Mouse (Mus musculus) brain, embryonic 14.5 days (tissue): ENCODE results near the gene Trpv2.

Source experiments
- CTCF ChIP-seq: fragments of 200-500 bp; IDR thresholded peaks from 2 replicates; pipeline ENCODE4 v1.5.1; 2012; ENCODE audit warnings: inconsistent platforms, mild to moderate bottlenecking, moderate library complexity, borderline replicate concordance; ENCODE audit not compliant: insufficient read depth, insufficient read length; ENCODE audit errors: extremely low read depth
- POLR2A ChIP-seq: fragments of 200-500 bp; IDR thresholded peaks from 2 replicates; pipeline ENCODE4 v1.6.1; 2012; ENCODE audit warnings: mild to moderate bottlenecking, inconsistent platforms, borderline replicate concordance; ENCODE audit not compliant: poor library complexity, insufficient read depth, insufficient read length, severe bottlenecking; ENCODE audit errors: extremely low read depth

GRCm38 (mm10) chr11:62540167-62540566 lies 34.1 kb upstream of the Trpv2 start:
- no peak for TF ChIP-seq CTCF
- TF ChIP-seq POLR2A: no peak
